Mouse (Mus musculus) ovary, postnatal 10 days (tissue): Measurements from ENCODE around the gene Gm49368.
"Not testable (repeated sequence)": the region's sequence is repeated elsewhere in the genome, so short reads cannot be mapped to it uniquely, and the experiment has no call there.

Experiments used
- DNase-seq: peaks from one replicate; pipeline ENCODE4 v3.0.0; 2022; ENCODE audit warnings: low spot score

The Gm49368 gene

DNA sequence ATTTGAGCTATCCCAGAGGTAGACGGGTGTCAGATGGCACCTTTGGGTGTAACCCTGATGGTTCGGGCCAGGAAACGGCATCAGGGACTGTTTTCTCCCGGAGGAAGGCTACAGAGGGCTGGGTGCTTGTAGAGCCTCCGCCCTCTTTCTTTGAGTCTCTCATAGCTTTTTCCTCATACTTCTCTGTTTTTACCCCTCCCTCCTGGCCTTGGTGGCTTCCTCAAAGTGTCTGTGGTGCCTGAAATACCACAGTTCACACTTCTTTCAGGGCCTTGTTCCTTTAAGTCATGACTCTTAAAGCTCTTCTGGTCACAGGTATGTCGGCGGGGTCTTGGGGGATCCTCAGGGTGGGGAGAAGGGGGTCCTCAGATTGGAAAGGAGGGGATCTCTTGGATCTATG lies at the start of gene Gm49368, which contains the start of gene Itgam:
Gm49368 (plus strand) TSS at position 228 of the 400 bp plus-strand sequence.
Itgam (plus strand) TSS at position 185 of the 400 bp plus-strand sequence.
- DNase-seq, result no peak

GRCm38 (mm10) chr7:128013116-128013515 lies 49.4 kb upstream of the Gm49368 start:
- DNase-seq, result no peak

DNA sequence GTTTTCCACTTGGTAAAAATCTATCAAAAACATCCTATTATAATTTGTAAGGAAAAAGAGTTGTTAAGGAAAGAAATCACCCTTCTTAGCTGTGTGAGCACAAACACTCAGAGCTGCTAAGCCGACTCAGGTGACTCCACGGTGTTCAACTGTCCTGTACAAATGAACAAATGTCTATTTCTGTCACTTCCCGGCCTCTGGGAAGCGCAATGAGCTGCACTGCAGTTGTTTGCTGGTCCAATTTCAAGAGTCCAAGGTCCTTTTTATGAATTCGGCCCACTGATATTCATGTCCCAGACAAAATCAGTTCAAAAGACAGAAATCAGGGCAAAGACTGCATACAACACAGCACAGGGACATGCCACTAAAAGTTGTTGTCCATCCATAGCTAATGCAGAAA lies 46.3 kb upstream of the Gm49368 start:
- DNase-seq, result not testable (repeated sequence)

- DNase-seq, result no peak
Measured at GRCm38 (mm10) chr7:128016650-128017049, 45.8 kb upstream of the Gm49368 start.

DNA sequence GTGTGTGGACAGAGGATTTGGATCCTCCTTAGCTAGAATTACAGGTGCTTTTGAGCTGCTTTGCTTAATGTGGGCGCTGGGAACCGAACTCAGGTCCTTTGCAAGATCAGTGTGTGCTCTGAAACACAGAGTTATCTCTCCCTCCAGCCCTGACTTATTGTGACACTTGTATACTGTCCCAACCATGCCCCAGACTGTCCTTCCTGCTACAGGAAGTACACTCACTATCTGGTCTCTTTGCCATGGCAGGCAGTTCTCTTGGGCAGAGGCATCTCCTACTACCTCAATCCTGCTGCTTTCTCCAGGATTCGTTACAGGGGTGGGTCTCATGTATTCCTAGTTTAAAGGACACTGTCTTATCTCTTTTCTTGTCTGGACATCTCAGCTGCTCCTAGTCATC lies 44.2 kb upstream of the Gm49368 start:
- DNase-seq, result no peak

- no peak for DNase-seq
Measured at GRCm38 (mm10) chr7:128019187-128019586, 43.3 kb upstream of the Gm49368 start.

- no peak for DNase-seq
Measured at GRCm38 (mm10) chr7:128022974-128023373, 39.5 kb upstream of the Gm49368 start.

- no peak for DNase-seq
Measured at GRCm38 (mm10) chr7:128023565-128023964, 38.9 kb upstream of the Gm49368 start.

- no peak for DNase-seq
Measured at GRCm38 (mm10) chr7:128024364-128024763, 38.1 kb upstream of the Gm49368 start.

- no peak for DNase-seq
Measured at GRCm38 (mm10) chr7:128024932-128025331, 37.6 kb upstream of the Gm49368 start.

DNA sequence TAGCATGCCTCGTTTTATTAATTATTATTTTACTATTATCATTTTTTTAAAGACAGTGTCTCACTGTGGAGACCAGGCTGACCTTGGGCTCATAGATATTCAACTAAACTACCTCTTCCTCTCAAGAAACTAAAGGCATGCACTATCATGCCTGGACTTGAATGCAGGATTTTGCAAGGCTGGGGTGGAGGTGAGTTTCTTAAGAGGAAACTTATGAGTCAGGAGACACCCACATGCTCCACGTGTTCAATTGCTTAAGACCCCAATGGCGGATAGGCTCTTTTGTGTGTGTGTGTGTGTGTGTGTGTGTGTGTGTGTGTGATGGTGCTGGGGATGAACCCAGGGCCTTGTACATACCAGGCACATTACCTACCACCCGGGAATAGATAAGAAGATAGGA lies 37.1 kb upstream of the Gm49368 start:
- no peak for DNase-seq

GRCm38 (mm10) chr7:128031403-128031976 lies 31.0 kb upstream of the Gm49368 start:
- no peak for DNase-seq

DNA sequence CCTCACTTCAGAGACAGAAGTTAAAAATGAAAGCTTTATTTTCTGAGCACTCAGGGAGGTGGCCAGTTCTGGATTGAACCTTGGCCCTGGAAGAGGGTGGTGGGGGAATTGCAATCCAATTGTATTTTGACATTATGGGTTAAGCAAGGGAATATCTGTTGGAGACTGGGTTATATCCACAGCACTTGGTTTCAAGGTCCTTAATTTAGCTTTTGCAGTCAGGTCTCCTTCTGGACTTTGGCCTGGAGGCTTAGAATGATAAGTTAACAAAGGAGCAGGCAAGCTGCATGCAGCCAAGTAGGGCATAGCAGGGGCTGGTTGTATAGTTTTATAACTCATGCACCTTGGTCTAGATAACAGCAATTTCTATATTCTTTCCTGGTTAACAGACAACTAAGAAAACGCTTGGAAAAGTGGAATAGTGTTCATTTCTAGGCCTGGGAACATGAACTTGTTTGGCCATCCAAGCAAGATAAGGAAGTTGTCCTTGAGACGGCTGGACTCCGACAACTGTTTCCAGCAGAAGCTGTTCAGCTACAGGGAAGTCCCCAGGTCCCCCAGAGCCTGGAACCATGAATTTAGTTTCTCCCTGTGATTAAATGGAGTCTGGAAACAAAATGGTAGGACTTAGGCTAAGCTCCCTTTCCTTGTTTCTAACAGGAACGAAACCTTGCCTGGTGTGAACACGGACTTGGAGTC lies 30.0 kb upstream of the Gm49368 start:
- DNase-seq, result no peak

DNA sequence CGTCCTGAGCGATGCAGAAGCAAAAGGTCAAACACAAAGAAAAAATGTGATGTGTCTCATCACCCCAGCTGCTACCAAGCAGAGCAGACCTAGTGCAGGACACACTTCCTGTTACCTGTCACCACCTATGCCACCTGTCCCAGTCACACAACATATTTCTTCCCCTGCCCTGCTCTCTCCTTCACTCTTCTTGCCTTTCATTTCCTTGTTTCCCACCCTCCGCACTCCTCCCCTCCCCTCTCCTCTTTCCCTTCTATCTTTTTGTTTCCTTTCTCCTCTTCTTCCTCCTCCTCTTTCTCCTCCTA lies 29.5 kb upstream of the Gm49368 start:
- DNase-seq, result no peak

- DNase-seq, result no peak
Measured at GRCm38 (mm10) chr7:128033616-128034015, 28.9 kb upstream of the Gm49368 start.

DNA sequence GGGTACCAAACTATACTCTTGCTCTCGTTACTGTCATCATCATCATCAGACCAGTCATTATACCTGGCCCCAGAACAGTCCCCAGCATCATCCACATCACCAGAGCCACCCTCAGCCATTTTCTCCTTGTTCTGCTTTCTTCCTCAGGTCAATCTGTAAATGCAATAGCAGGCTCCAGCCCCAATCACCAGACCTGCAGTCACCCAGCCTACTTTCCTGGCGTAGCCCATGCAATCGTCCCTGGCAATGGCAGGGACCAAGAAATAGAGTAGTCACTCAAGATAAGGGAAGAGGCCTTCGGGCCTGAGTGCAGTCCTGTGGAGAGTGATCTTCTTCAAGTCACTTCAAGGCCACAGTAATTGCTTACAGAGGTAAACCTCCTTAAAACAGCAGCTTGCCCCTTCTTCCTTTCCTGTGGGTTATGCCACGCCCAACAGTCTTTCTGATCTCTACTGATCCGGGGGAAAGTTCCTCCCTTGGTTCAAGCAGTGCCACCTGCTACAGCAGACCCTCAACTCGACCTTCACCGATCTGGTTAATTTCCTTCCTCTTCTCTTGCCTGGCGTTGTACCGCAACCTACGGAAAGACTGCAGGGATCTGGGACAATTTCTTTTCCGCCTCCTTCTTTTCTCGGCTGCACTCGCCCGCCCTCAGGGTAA lies 20.2 kb upstream of the Gm49368 start:
- not testable (repeated sequence) for DNase-seq

DNA sequence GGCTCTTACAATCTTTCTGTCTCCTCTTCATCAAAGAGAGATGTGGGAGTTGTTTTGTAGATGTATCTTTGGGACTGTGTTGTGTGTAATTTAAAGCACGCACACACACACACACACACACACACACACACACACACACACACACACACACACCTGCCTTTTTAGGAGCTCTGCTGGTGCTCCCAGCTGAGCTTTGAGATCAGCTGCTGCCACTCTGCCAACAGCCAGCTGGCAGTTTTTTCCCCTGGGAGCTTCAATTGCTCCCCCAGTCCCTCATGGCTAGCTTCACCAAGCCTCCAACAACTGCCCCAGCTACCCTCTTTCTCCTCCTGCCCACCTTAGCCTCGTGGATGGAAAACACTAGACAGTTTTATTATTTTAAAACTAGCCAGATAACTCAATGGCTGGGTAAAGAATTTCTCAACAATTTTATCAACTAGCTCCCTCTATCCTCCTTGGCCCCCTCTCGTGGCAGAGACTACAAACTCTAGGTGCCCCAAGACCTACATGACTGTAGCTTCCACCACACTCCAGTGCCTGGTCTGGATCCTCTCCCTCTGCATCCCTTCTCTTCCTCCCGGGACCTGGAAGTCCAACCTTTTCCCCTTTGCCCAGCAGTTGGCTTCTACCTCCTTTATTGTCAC lies 18.2 kb upstream of the Gm49368 start:
- no peak for DNase-seq

- no peak for DNase-seq
Measured at GRCm38 (mm10) chr7:128045640-128046039, 16.8 kb upstream of the Gm49368 start.

- no peak for DNase-seq
Measured at GRCm38 (mm10) chr7:128048819-128049218, 13.7 kb upstream of the Gm49368 start.

GRCm38 (mm10) chr7:128049254-128049653 lies 13.2 kb upstream of the Gm49368 start:
- DNase-seq, result no peak

GRCm38 (mm10) chr7:128050739-128051138 lies 11.7 kb upstream of the Gm49368 start:
- no peak for DNase-seq

GRCm38 (mm10) chr7:128053061-128053460 lies 9.4 kb upstream of the Gm49368 start:
- no peak for DNase-seq

DNA sequence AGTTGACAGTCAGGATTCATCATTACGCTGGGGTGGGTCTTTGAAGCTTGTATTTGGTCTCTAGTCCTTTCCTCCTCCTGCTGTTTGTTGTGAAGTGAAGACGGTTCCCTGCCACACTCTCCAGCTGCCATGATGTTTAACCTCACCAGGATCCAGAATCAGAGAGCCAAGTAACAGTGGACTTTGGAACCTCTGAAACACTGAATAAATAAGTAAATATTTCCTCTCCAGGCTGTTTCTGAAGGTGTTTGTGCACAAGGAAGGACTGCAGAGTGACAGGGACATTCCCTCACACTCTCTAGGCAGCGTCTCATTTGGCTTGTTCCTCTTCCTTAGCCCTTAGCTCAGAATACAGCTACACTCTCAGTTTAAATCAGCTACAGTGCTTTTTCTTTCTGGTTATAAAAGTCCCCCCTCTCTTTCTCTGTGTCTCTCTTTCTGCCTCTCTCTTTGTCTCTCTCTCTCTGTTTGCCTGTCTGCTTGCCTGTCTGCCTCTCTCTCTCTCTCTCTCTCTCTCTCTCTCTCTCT lies 5.5 kb upstream of the Gm49368 start:
- no peak for DNase-seq
